ENCODE assay signal across 16 mouse cellular contexts in the genomic region with DNA sequence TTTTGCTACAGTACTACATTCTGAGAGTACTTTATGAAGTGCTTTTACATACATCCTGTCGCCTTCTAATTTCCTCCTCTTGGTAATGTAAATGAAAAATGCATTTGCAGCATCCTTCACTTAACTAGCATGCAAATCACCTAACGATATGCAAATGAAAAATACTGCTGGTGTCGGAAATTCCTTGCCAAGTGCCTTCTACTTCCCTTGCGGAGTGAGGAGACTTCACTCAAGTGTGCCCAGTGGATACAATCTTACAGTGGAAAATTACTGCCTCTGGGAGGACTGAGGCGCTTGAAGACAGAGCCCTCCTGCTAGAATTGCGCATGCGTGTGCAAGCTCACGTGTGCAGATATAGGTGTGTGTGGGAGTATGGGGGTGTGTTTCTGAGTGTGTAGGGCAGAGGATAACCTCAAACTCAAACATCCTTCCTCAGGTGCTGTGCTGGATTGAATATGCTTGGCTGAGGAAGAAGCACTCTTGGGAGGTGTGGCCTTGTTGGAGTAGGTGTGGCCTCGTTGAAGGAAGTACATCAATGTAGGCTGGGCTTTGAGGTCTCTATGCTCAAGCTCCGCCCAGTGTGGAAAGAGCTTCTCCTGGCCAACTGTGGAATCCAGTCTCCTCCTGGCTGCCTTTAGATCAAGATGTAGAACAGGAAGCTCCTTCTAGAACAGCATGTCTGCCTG. TPM values are rescaled to one million over a fixed set of nuclear protein-coding genes. Genes with fewer than 3 reads are reported as not detected.
A peak's percentile ranks its signal among the peaks of the same experiment; 100 is the strongest.
DNase-seq lines count a peak whose midpoint lies in the region; ATAC-seq and TF ChIP-seq lines count a peak whose summit lies in the region.
"Had no signal": no experiment of that assay in that cellular context is flagged by ENCODE, and none has a peak within 500 bp of the region (broad histone marks: within the 10 kb centered on the region; RNA-seq: fewer than 3 reads in every experiment).

No protein-coding gene starts in this region.

- no peak overlapping the region for H3K9ac ChIP-seq in forebrain, embryonic 15.5 days (replicated peaks)
- H3K9ac ChIP-seq in forebrain, embryonic 12.5 days, result no peak overlapping the region
- H3K9ac ChIP-seq in liver, embryonic 16.5 days (ENCODE audit: low read depth, low read length), result no peak overlapping the region
- no peak overlapping the region for H3K9ac ChIP-seq in liver, postnatal 0 days (replicated peaks)
- H3K9ac ChIP-seq in MEL (ENCODE audit: control insufficient read depth, low read depth, low read length, poor library complexity, severe bottlenecking), result no peak overlapping the region
- H3K9ac ChIP-seq: kidney, embryonic 15.5 days; liver, embryonic 14.5 days had no signal

- H3K4me2 ChIP-seq in forebrain, embryonic 15.5 days (replicated peaks), result no peak overlapping the region
- H3K4me2 ChIP-seq in forebrain, embryonic 12.5 days, result no peak overlapping the region
- H3K4me2 ChIP-seq in liver, embryonic 16.5 days (ENCODE audit: low read depth, low read length), result no peak overlapping the region
- no peak overlapping the region for H3K4me2 ChIP-seq in liver, postnatal 0 days (ENCODE audit: low read depth, low read length)
- H3K4me2 ChIP-seq: kidney, embryonic 15.5 days; midbrain, embryonic 11.5 days had no signal

- peaks cover 8% of the 10 kb centered on the region; the same call in 1 of the 2 replicates for H3K4me1 ChIP-seq in forebrain, embryonic 15.5 days
- H3K4me1 ChIP-seq in forebrain, embryonic 12.5 days, result no peaks in the 10 kb centered on the region
- no peaks in the 10 kb centered on the region for H3K4me1 ChIP-seq in liver, embryonic 16.5 days (ENCODE audit: control insufficient read depth, low read depth, low read length)
- no peaks in the 10 kb centered on the region for H3K4me1 ChIP-seq in liver, postnatal 0 days (ENCODE audit: insufficient read depth)
- H3K4me1 ChIP-seq in MEL (ENCODE audit: control insufficient read depth in 1 of 2, insufficient read depth in 2 of 2, low read length in 2 of 2), result no peaks in the 10 kb centered on the region
- H3K4me1 ChIP-seq: heart, embryonic 10.5 days; kidney, embryonic 15.5 days; limb, embryonic 10.5 days had no signal

- no peaks in the 10 kb centered on the region for H3K36me3 ChIP-seq in forebrain, embryonic 15.5 days
- no peaks in the 10 kb centered on the region for H3K36me3 ChIP-seq in forebrain, embryonic 12.5 days (replicated peaks)
- no peaks in the 10 kb centered on the region for H3K36me3 ChIP-seq in liver, embryonic 16.5 days (ENCODE audit: control insufficient read depth, insufficient read depth)
- H3K36me3 ChIP-seq in liver, postnatal 0 days (replicated peaks; ENCODE audit: insufficient read depth, low read length), result no peaks in the 10 kb centered on the region
- H3K36me3 ChIP-seq in MEL (ENCODE audit: control insufficient read depth in 1 of 2, insufficient read depth in 2 of 2, low read length in 2 of 2), result no peaks in the 10 kb centered on the region
- H3K36me3 ChIP-seq: heart, embryonic 10.5 days; kidney, embryonic 15.5 days; limb, embryonic 10.5 days had no signal

- TF ChIP-seq EP300 in liver, postnatal 0 days (IDR thresholded peaks at IDR 0.05; ENCODE audit: low read depth), result no peak
- no peak for TF ChIP-seq EP300 in MEL (IDR thresholded peaks at IDR 0.05; ENCODE audit: low read depth in 1 of 2, low read length in 2 of 2)

- ATAC-seq in forebrain, embryonic 15.5 days (replicated peaks), result no peak
- ATAC-seq in forebrain, embryonic 12.5 days (ENCODE audit: low FRiP score), result no peak
- ATAC-seq in liver, embryonic 16.5 days (ENCODE audit: low read depth), result 0 out of 2 replicates have a peak, but pooled peaks have one; percentile 21
- ATAC-seq in liver, postnatal 0 days, result no peak

- no peaks in the 10 kb centered on the region for H3K9me3 ChIP-seq in forebrain, embryonic 15.5 days
- no peaks in the 10 kb centered on the region for H3K9me3 ChIP-seq in forebrain, embryonic 12.5 days
- H3K9me3 ChIP-seq in liver, embryonic 16.5 days (replicated peaks; ENCODE audit: control insufficient read depth, low read length), result no peaks in the 10 kb centered on the region
- H3K9me3 ChIP-seq in liver, postnatal 0 days (ENCODE audit: low read length), result no peaks in the 10 kb centered on the region
- no peaks in the 10 kb centered on the region for H3K9me3 ChIP-seq in MEL (replicated peaks; ENCODE audit: insufficient read depth, low read length)
- H3K9me3 ChIP-seq: heart, embryonic 10.5 days; kidney, embryonic 15.5 days; limb, embryonic 10.5 days had no signal

- H3K4me3 ChIP-seq in forebrain, embryonic 15.5 days, result no peak overlapping the region
- H3K4me3 ChIP-seq in forebrain, embryonic 12.5 days (replicated peaks), result no peak overlapping the region
- H3K4me3 ChIP-seq in liver, embryonic 16.5 days (ENCODE audit: low read depth, low read length), result no peak overlapping the region
- H3K4me3 ChIP-seq in liver, postnatal 0 days (ENCODE audit: low read depth, low read length), result no peak overlapping the region
- no peak overlapping the region for H3K4me3 ChIP-seq in MEL (ENCODE audit: control insufficient read depth in 1 of 2, insufficient read depth in 1 of 2, low read depth in 2 of 2, low read length in 2 of 2)
- H3K4me3 ChIP-seq: heart, embryonic 10.5 days; kidney, embryonic 15.5 days; limb, embryonic 10.5 days had no signal

- H3K27ac ChIP-seq in forebrain, embryonic 15.5 days (replicated peaks), result 0 out of 2 replicates have a peak overlapping the region, but pooled peaks have one; percentile 3
- H3K27ac ChIP-seq in forebrain, embryonic 12.5 days, result no peak overlapping the region
- H3K27ac ChIP-seq in liver, embryonic 16.5 days (ENCODE audit: low read length), result no peak overlapping the region
- H3K27ac ChIP-seq in liver, postnatal 0 days (ENCODE audit: low read depth), result no peak overlapping the region
- H3K27ac ChIP-seq in MEL (ENCODE audit: control insufficient read depth, low read depth, low read length), result no peak overlapping the region
- H3K27ac ChIP-seq: heart, embryonic 10.5 days; kidney, embryonic 15.5 days; limb, embryonic 10.5 days; liver, embryonic 14.5 days had no signal

- H3K79me2 ChIP-seq in MEL (ENCODE audit: control insufficient read depth, insufficient read depth, low read length, poor library complexity), result no peaks in the 10 kb centered on the region

- WGBS in forebrain, embryonic 15.5 days, result 65% methylated on average over 10 of the region's 10 CpGs
- 83% methylated on average over 10 of the region's 10 CpGs for WGBS in forebrain, embryonic 12.5 days
- WGBS in liver, embryonic 16.5 days (ENCODE audit: insufficient replicate concordance), result 64% methylated on average over 10 of the region's 10 CpGs
- 80% methylated on average over 10 of the region's 10 CpGs for WGBS in liver, postnatal 0 days (ENCODE audit: insufficient replicate concordance)

- TF ChIP-seq CTCF in liver, postnatal 0 days (IDR thresholded peaks at IDR 0.05; ENCODE audit: low read depth), result no peak
- TF ChIP-seq CTCF in MEL (IDR thresholded peaks at IDR 0.05 in 2 of 3, conservative IDR thresholded peaks at IDR 0.05 in 1 of 3; ENCODE audit: control insufficient read depth in 1 of 3, insufficient read depth in 1 of 3, low read depth in 2 of 3, low read length in 3 of 3, poor library complexity in 1 of 3, severe bottlenecking in 1 of 3), result no peak

- H3K27me3 ChIP-seq in forebrain, embryonic 15.5 days, result no peaks in the 10 kb centered on the region
- H3K27me3 ChIP-seq in forebrain, embryonic 12.5 days, result peaks cover 3% of the 10 kb centered on the region; the same call in 1 of the 2 replicates
- no peaks in the 10 kb centered on the region for H3K27me3 ChIP-seq in liver, embryonic 16.5 days (ENCODE audit: control insufficient read depth, insufficient read depth, low read depth, low read length)
- no peaks in the 10 kb centered on the region for H3K27me3 ChIP-seq in liver, postnatal 0 days (ENCODE audit: insufficient read depth, low read length)
- H3K27me3 ChIP-seq in MEL (ENCODE audit: control insufficient read depth in 1 of 2, insufficient read depth in 2 of 2, low read length in 2 of 2), result peaks cover 0 to 2% of the 10 kb centered on the region in 2 experiments; a peak in 1 of 4 replicates
- H3K27me3 ChIP-seq: kidney, embryonic 15.5 days had no signal

- TF ChIP-seq RAD21 in MEL (IDR thresholded peaks at IDR 0.05; ENCODE audit: low read depth, low read length), result no peak

- no peak for TF ChIP-seq POLR2A in MEL (IDR thresholded peaks at IDR 0.05; ENCODE audit: control insufficient read depth in 1 of 2, insufficient read depth in 1 of 2, low read depth in 1 of 2, low read length in 2 of 2, poor library complexity in 1 of 2)

- DNase-seq in liver, postnatal 0 days, result no peak
- peak; percentile 41 for DNase-seq in MEL (ENCODE audit: low read depth, low spot score)
- peak; percentile 16 for DNase-seq in induced T-regulatory cell, adult 2 months (ENCODE audit: low read depth)
- DNase-seq in spleen, adult 12 weeks (ENCODE audit: low spot score), result no peak
- DNase-seq in Muller cell, postnatal 12 days (ENCODE audit: inconsistent ontology term), result no peak
- DNase-seq: adrenal gland, postnatal 14 days; cerebellum, postnatal 14 days; heart, postnatal 36 days had no signal

TF ChIP-seq in MEL, 35 proteins besides CTCF, POLR2A, EP300 and RAD21:
- TF ChIP-seq MAZ (IDR thresholded peaks at IDR 0.05; ENCODE audit: low read depth, low read length), result no peak
- TF ChIP-seq USF2 (IDR thresholded peaks at IDR 0.05; ENCODE audit: borderline replicate concordance in 1 of 2, insufficient read depth in 1 of 2, low read depth in 1 of 2, low read length in 2 of 2), result no peak
- no peak for TF ChIP-seq MAX (IDR thresholded peaks at IDR 0.05; ENCODE audit: low read length)
- no peak for TF ChIP-seq TCF12 (IDR thresholded peaks at IDR 0.05; ENCODE audit: low read depth, low read length)
- no peak for TF ChIP-seq MXI1 (IDR thresholded peaks at IDR 0.05; ENCODE audit: low read depth, low read length)
- no peak for TF ChIP-seq TAL1 (IDR thresholded peaks at IDR 0.05; ENCODE audit: low read length)
- TF ChIP-seq KAT2A (conservative IDR thresholded peaks at IDR 0.05; ENCODE audit: low read depth, low read length), result no peak
- no peak for TF ChIP-seq ETS1 (IDR thresholded peaks at IDR 0.05; ENCODE audit: low read depth, low read length)
- no peak for TF ChIP-seq POLR2AphosphoS2 (IDR thresholded peaks at IDR 0.05; ENCODE audit: low read length)
- TF ChIP-seq GATA1 (IDR thresholded peaks at IDR 0.05; ENCODE audit: low read depth, low read length), result no peak

RNA-seq across cellular contexts. Expression of a gene that starts 29.8 kb away (rescaled TPM):
- 14.8 TPM in 2 replicates for polyA plus RNA-seq in forebrain, embryonic 15.5 days (2015; fragmentation: Nextera tagmentation; extraction: Ambion mirVana)
- polyA plus RNA-seq in forebrain, embryonic 12.5 days (2016; fragmentation: Nextera tagmentation; extraction: Ambion mirVana), result 17.4 and 17.7 TPM in 2 replicates
- polyA plus RNA-seq in liver, embryonic 16.5 days (2015; fragmentation: Nextera tagmentation; extraction: Ambion mirVana), result 3.2 TPM in 2 replicates
- 1.9 and 2.2 TPM in 2 replicates for polyA plus RNA-seq in liver, postnatal 0 days (2015; fragmentation: Nextera tagmentation; extraction: Ambion mirVana)
- 13.3 and 13.4 TPM in 2 replicates for total RNA-seq in MEL (2012; rRNA removed)
- 10 to 100 TPM in 1 of 2 experiments, not detected in 1; 17.4 TPM for polyA plus RNA-seq in MEL (2012; ENCODE audit: insufficient read depth in 1 of 2, insufficient read length in 2 of 2, low read depth in 1 of 2, low replicate concordance in 2 of 2, missing spikeins in 1 of 2)

Comparison
In these comparisons a context has a peak if more than half of its experiments do, and no peak if none do; other contexts are left out.
1. DNase-seq: peak in MEL (single experiment) and induced T-regulatory cell, adult 2 months (single experiment); none in liver, postnatal 0 days (single experiment), spleen, adult 12 weeks (single experiment) and Muller cell, postnatal 12 days (single experiment).